Mouse (Mus musculus): ENCODE measurements around the gene Washc2. TPM values are rescaled to one million over a fixed set of nuclear protein-coding genes. Genes with fewer than 3 reads are reported as not detected.
"Not testable (repeated sequence)": the region's sequence is repeated elsewhere in the genome, so short reads cannot be mapped to it uniquely, and the experiment has no call there.

The Washc2 gene
- 49.0 and 61.7 TPM in 2 replicates for polyA plus RNA-seq (2012; rRNA removed)

DNA sequence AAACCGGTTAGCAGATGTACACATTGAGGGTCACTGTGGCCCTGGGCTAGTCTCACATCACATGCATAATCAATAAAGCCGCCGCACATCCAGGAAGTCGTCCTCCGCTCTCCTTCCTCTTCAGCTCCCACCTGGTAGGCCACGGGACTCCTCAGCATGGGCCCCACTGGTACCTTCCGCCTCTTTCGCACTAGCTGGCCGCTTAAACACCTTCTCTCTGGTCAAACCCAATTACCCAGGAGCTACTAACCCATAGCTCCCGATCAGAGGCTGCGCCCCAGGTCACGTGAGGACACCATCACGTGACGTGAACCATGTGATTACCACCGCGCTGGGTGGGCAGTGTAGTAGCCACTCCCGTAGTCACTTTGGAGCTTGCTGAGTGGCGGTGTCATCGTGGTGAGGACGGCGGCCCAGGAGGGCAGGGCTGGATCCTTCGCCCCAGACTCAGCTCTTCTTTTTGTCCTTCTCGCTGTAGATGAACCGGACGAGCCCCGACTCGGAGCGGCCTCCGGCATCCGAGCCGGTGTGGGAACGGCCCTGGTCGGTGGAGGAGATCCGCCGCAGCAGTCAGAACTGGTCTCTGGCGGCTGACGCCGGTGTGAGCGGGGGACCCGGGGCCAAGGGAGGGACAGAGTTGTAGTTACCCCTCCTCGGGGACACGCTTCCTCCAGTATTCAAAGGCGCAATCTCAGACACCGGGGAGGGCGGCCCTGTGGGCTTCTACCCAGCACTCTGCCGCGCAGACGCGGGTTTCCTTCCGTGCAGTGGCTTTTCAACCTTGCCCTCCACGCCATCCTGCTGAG lies at the start of gene Washc2:
Washc2 (plus strand) TSS at position 310 of the 806 bp plus-strand sequence.
- DNase-seq (ENCODE audit: low read depth), result peak; percentile 58

DNA sequence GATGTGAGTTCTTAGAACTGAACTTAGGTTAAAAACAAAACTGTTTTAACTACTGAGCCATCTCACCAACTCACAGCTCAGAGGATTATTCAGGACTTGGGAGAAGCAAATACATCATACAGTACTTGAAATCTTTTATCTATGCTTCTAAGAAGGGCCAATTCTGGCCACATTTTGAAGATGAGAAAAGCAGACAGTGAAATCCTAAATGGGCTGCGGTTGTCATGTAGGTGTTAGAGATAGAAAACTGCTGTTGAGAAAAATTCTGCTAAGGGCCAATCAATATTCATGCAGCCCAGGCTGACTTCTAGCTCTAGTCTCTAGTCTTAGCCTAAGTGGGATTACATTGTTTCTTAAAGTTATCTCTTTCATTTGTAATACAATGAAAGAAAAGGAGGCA lies 41.5 kb upstream of the Washc2 start:
- DNase-seq (ENCODE audit: low read depth), result no peak

DNA sequence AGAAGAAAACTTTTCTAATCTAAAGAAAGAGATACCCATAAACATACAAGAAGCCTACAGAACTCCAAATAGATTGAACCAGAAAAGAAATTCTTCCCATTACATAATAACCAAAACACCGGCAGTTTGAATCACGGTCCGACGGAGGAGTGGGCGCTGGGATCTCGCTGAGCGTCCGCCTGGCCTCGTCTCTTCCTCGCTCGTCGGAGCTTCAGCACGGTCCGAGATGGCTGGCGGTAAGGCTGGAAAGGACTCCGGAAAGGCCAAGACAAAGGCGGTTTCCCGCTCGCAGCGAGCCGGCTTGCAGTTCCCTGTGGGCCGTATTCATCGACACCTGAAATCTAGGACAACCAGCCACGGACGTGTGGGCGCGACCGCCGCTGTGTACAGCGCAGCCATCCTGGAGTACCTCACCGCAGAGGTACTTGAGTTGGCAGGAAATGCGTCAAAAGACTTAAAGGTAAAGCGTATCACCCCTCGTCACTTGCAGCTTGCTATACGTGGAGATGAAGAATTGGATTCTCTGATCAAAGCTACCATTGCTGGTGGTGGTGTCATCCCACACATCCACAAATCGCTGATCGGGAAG lies 34.2 kb upstream of the Washc2 start:
- not testable (repeated sequence) for DNase-seq (ENCODE audit: low read depth)

DNA sequence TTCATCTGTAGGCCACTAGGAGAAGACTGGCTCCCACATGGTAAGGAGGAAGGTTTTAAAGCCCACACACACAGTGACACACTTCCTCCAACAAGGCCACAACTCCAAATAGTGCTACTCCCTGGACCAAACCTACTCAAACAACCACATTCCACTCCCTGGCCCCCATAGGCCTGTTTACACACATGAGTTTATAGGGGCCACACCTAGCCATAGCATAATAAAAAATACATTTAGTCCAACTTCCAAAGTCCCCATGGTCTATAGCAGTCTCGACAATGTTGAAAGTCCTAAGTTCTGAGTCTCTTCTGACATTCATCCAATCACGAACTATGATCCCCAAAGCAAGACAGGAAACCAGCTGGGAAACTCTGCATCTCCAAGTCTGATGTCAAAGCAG lies 29.5 kb upstream of the Washc2 start:
- no peak for DNase-seq (ENCODE audit: low read depth)

DNA sequence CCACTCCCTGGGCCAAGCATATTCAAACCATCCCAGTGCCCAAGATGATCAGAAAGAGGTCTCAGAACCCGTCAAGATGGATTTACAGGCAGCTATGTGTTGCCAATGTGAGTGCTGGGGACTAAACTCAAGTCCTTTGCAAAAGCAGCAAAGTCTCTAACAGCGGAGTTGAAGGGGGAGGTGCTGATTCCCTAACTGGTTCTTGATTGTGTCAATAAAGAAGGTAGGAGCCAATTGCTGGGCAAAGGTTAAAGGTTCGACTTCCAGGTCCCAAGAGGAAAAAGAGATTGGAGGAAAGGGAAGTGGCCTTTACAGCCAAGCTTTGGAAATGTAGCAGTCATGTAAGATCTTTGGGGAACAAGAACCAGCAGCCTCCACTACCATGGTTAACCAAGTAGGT lies 27.1 kb upstream of the Washc2 start:
- no peak for DNase-seq (ENCODE audit: low read depth)

DNA sequence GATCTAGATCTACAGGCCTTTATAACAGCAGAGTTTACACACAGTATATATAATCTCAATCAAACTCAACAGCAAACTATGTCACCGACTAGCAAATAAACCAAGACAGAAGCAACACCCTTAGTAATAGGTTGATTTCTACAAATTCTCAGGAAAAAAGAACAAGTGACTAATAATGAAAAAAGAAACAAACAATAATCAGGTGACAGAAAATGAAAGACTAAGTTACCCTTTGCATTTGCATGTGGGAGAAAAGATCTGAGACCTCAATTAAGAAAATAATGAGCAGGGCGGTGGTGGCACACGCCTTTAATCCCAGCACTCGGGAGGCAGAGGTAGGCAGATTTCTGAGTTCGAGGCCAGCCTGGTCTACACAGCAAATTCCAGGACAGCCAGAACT lies 24.3 kb upstream of the Washc2 start:
- DNase-seq (ENCODE audit: low read depth), result no peak

DNA sequence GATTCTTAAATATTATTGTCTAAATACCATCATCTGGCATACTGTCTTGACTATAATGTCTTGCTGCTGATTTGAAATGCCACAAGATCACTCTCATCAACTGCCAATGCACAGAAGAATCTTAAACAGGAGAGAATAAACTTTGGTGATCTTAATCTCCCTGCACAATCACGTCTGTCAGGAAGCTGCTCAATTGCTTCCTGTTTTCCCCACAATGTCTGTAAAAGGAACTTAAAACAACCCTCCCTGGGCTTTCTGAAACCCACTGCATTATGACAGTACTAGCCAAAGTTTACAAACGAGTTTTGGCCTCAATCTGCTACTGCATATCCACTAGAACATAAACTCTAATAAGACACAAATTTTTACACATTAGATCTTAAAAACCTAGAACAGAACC lies 21.4 kb upstream of the Washc2 start:
- no peak for DNase-seq (ENCODE audit: low read depth)

DNA sequence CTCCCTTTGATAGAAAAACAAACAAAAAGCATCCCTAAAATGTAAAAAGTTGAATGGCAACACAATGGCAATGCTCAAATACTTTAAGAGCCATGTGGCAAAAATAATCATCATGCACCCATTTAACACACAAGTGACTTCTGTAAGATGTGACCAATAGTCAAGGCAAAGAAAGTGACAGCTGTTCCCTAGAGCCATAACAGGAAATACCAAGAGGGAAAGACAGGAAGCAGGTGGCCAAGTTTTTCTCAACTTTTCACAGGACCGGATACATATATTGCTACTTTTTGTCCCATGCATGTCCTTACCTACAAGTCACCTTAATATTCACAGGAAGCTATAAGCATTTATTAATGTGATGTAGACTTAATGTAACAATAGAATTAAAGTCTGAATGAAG lies 18.4 kb upstream of the Washc2 start:
- no peak for DNase-seq (ENCODE audit: low read depth)

DNA sequence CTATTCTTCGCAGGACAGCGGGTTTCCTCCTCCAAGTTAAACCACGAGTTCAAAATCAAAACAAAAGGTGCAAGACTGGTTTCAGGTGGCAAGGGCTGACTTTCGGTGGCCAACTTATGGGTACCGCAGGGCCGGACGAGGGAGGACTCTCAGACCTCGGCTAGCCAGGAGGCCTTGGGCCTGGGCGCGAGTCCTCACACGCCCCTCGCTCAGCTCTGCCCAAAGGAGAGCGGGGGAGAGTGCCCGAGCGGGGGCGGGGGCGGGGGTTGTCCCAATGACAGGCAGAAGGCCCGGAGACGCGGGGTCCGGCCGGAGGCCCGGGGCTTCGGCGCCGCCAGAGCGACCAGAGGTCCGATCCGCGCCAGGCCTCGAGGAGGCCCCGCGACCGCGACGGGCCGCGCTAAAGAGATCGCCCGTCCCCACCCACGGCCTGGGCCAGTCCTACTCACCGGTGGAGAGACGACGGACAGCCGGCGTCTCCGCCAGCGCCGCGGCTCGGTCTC lies 15.0 kb upstream of the Washc2 start:
- no peak for DNase-seq (ENCODE audit: low read depth)

DNA sequence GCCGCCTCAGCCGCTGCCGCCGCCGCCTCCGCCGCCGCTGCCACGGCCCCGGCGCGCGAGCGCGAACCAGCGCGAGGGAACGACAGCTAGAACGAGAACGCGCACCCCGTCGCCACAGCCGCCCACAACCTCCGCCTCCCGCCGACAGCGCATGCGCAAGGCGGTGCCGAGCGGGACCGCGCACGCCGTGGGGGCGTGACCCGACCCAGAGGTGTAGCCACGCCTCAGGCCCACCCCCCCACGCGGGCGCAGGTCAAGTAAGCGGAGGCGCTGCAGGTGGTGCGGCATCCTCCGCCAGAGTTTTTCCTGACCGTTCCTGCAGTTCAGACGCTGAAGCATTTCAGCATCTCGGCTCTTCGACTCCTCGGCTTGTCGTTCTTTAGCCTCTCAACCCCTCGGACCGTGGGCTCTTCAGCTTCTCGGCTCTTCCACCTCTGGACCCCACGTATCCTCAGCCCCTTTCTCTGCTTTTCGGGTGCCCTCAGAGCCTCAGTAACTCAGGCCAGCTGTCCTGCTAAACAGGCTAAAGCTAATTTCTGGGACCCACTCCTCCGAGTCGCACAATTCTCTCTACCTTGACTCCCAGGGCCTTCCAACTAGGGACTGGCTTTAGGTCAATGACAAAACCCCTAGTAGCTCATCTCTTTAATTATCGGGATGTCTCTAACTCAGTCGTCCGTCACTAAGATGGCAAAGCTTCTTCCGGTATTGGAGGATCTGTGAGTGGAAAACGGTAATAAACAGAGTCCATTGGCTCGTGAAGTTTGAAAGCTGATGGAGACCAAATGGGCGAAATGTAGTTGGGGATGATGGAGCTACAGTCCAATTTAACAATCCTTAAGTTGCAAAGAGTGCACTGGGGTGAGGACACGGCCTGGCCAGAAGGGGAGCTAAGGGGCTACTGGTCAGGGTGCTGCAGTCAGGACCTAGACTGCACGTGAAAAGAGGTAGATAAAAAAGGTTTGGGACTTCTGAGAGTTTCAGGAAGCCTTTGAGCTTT lies 14.1 kb upstream of the Washc2 start, which contains the start of gene Tmcc1:
Tmcc1 (minus strand) TSS at position 93 of the 1,000 bp plus-strand sequence.
- peak; percentile 42 for DNase-seq (ENCODE audit: low read depth)

DNA sequence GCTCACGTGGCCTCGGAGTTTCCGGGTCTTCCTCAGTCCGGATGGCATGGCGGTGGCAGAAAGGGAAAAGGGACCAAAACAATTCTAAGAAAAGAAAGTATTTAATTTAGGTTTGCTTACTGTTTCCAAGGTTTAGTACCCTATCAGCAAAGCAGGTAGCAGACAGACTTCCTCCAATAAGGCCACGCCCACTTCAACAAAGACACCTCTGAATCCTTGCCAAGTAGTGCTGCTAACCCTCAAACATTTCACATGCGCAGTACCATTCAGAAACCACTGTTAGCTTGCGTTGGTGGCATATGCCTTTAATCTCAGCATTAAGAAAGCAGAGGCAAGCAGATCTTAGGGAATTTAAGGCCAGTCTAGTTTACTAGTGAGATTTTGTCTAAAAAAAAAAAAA lies 12.0 kb upstream of the Washc2 start:
- DNase-seq (ENCODE audit: low read depth), result no peak

DNA sequence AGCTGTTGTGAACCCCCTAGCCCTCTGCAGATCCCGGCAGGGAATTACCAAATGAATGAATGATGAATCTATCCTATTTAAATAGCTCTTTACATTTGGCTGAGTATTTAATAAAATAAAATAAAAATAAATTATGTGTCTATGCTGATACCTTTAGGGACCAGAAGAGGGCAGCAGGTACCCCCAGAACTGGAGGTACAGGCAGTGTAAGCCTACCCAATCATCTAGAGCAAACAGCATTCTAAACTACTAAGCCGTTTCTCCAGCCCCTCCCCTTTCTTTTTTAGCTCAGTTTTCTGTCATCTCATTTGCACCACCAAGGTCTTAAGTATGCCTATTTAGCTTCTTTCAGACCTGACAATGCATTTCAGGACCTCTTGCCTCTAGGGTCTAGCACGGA lies 9.7 kb upstream of the Washc2 start:
- DNase-seq (ENCODE audit: low read depth), result no peak

DNA sequence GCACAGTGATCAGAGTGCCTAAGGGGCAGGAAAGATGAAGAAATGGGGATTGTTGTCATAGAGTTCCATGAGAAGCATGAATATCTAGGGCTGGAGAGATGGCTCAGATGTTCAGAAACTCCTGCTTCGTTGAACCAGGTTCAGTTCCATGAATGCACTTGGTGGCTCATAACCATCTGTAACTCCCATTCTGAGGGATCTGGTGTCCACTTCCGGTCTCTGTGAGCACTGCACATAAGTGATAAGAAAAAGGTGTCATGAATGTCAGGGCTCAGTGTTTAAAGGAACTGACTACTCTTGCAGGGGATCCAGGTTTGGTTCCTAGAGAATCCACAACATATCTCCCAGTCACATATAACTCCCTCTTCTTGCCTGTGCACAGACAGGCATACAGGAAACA lies 8.2 kb upstream of the Washc2 start:
- no peak for DNase-seq (ENCODE audit: low read depth)

DNA sequence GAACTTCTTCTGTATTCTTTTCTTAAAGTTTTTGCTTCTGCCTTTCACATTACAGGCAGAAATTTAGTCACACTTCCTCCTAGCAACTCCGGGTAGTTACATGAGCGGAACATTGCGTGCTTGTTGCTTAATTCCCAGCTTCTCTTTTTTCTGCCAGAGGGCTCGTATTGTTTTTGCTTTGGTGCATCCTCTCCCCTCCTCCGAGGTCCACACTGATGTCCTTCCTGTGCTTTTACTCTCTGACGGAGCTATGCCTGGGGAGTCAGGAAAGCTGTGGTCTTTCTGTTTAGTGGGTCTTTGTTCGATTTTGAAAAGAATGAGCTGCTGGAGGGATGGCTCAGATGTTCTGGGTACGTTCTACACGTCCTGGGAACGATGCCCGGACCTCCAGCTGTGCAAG lies 19.9 kb downstream of the Washc2 start:
- no peak for DNase-seq (ENCODE audit: low read depth)

DNA sequence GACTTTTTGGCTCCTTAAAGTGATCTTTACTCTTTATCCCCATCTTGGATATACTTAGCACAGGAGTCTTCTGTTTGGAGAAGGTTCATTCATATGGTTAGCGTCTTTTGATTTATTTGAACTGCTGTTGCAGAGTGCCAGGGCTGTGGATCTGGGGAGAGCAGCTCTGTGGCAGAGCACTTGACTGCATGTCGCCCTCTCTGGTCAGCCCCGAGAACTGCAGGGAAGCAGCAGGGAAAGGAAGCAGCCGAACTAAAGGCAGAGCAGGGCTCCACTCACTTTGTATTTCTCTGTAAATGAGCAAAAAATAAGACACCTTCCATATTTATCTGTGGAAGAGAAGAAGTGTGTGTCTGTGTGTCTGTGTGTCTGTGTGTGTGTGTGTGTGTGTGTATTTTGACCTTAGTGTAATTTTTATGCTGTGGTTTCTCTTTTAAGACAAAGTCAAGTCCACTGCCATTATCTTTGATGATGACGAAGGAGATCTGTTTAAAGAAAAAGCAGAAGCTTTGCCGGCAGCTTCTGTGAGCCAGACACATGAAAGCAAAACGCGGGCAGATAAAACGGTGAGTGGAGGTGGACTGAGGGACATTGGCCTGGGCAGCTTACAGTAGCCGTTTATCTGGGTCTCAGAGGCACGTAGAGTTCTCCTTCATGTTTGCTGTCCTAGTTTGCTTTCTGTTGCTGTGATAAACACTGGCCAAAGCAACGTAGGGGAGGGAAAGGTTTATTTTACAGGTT lies 21.1 kb downstream of the Washc2 start:
- no peak for DNase-seq (ENCODE audit: low read depth)

DNA sequence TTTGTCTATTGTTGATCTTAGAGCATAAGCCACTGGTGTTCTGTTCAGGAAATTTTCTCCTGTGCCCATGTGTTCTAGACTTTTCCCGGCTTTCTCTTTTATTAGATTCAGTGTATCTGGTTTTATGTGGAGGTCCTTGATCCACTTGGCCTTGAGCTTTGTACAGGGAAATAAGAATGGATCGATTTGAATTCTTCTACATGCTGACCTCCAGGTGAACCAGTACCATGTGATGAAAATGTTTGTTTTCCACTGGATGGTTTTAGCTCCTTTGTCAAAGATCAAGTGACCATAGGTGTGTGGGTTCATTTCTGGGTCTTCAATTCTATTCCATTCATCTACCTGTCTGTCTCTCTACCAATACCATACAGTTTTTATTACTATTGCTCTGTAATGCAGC lies 27.0 kb downstream of the Washc2 start:
- not testable (repeated sequence) for DNase-seq (ENCODE audit: low read depth)

DNA sequence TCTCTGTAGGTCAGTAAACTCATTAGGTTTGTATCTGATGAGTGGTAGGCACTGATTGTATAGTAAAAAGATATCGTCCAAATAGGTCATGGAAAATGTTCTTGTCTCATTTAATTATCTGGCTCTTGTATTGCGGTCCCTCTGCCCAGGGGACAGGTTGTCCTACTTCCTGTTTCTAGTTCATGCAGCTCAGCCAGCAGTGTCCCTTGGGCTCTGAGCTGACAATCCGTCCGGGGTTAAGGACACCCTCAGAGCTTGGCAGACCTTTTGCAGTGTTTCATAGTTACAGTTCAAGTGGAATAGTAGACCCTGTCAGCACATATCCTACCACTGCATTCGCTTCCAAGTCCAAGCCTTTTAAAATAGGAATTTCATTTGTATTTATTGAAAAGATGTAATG lies 27.5 kb downstream of the Washc2 start:
- no peak for DNase-seq (ENCODE audit: low read depth)

DNA sequence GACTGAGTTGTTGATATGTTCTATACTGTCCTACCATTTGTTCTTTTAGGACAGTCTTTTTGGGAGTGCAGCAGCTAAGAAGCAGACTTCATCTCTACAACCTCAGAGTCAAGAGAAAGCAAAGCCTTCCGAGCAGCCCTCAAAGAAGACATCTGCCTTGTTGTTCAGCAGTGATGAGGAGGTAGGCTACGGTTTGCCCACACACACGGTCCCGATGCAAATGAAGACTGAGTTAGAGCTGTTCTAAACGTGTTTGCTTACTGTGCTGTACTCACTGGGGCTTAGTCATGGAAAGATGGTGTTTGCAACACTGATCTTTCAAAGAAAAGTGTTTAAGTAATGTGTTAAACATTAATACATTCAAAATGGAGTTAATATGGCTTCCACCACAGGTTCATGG lies 30.2 kb downstream of the Washc2 start:
- no peak for DNase-seq (ENCODE audit: low read depth)

DNA sequence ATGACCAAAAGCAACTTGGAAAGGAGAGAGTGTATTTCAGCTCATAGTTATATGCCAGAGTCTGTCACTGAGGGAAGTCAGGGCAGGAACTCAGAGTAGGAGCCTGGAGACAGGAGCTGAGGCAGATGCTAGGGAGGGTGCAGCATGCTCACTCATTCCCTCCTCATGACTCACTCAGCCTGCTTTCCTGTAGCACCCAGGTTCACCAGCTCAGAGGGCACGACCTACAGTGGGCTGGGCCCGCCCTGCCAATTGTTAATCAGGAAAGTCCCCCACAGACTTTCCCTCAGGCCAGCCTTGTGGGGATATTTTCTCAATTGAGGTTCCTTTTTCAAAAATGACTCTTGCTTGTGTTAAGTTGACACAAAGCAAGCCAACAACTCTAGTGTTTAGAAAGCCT lies 32.5 kb downstream of the Washc2 start:
- DNase-seq (ENCODE audit: low read depth), result no peak

DNA sequence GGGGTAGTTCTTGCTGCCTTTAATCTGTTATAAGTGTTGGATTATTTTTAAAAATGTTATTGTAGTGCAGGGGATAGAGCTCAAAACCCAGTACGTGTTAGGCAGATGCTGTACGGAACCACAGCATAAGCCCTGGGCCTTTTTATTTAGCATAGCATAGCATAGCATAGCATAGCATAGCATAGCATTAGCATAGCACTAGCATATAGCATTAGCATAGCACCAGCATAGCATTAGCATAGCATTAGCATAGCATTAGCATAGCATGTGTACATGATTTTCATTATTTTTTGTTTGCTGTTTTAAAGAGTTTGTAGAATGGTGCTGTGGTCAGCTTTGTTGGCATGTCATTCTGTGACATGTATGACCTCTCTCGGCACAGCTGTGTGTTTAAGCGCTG lies 51.8 kb downstream of the Washc2 start:
- no peak for DNase-seq (ENCODE audit: low read depth)

DNA sequence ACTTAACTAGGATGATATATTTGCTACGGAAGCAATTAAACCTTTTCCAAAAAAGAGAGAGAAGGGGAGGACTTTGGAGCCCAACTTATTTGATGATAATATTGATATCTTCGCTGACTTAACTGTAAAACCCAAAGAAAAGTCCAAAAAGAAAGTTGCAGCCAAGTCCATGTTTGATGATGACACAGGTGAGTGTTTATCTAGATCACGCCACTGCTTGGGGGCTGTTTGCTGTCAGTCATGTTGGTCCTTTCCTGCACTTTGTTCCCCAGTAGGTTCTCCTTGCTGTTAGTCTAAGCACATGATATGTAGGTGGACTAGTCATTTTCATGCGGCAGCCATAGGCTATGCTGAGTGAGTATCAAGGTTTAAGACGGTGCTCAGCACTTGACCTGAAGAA lies 52.6 kb downstream of the Washc2 start:
- no peak for DNase-seq (ENCODE audit: low read depth)

All from gonadal fat pad, adult 2 months (tissue).